Mouse (Mus musculus) cerebellum, adult 2 months (tissue): ENCODE measurements around the gene Lmbrd2.

Source experiments
- CTCF ChIP-seq: fragments of 200-500 bp; IDR thresholded peaks from 2 replicates; pipeline ENCODE4 v1.5.1; 2011; ENCODE audit warnings: low read depth, mild to moderate bottlenecking, control low read depth, low read length, moderate library complexity, borderline replicate concordance; ENCODE audit not compliant: insufficient read depth
- POLR2A ChIP-seq: fragments of 200-500 bp; IDR thresholded peaks from 2 replicates; pipeline ENCODE4 v1.6.1; 2011; ENCODE audit warnings: low read length, control low read depth, borderline replicate concordance; ENCODE audit not compliant: insufficient read depth

DNA sequence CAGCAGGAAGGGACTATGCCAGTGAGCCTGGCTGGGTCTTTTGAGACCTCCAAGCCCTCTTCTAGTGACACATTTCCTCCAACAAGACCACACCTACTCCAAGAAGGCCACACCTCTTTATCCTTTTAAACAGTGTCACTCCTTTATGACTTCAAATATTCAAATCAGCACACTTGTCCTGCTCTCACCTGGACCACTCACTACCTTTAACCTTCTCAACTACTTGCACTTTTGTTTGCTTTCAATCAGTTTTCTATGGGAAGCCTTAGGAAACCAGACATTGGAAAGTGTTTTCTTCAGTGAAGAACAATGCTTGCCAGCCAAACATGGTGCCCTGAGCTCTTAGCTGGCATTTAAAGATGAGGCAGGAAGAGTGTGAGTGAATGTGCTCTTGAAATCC, 15.0 kb downstream of the Lmbrd2 start, which contains the start of gene Skp2:
- no peak for TF ChIP-seq POLR2A
- no peak for TF ChIP-seq CTCF
